Mouse (Mus musculus) left cerebral cortex, adult 2 months (tissue): ENCODE measurements around the gene Ankrd6. TPM values are rescaled to one million over a fixed set of nuclear protein-coding genes. Genes with fewer than 3 reads are reported as not detected.
"Not testable (repeated sequence)": the region's sequence is repeated elsewhere in the genome, so short reads cannot be mapped to it uniquely, and the experiment has no call there.

Experiments used
- DNase-seq, 2 experiments: peaks; one replicate each; pipeline ENCODE4 v3.0.0; 2021 to 2022; ENCODE audit warnings: low spot score in 2 of 2, mixed read lengths in 1 of 2; ENCODE audit errors: extremely low spot score in 1 of 2
- H3K27ac ChIP-seq: fragments of 200-600 bp; 2 replicates; pipeline ENCODE4 v1.8.1; 2022
- H3K4me3 ChIP-seq: fragments of 200-600 bp; 2 replicates; pipeline ENCODE4 v1.8.1; 2022
- CTCF ChIP-seq: fragments of 200-600 bp; IDR thresholded peaks from 2 replicates; pipeline ENCODE4 v1.8.1; 2022; ENCODE audit warnings: antibody characterized with exemption, mild to moderate bottlenecking, moderate library complexity
- intact Hi-C: fragments of 180-260 bp; cut with DNase I; formaldehyde crosslinking; loops from one replicate; pipeline ENCODE4 v1.15.1; 2025
- total RNA-seq, 2 experiments: library from RNA; stranded (reverse); gene quantifications; 2 replicates each; pipeline ENCODE4 v1.2.3; 2021

Ankrd6 gene
- total RNA-seq, 2 experiments from 2014 or later = 51.6 to 54.5 TPM

GRCm38 (mm10) chr4:32983176-32984155 lies 32.8 kb upstream of the Ankrd6 start:
- no peak; the same call in 1 of the 2 replicates for TF ChIP-seq CTCF
- Histone ChIP-seq H3K27ac (peak overlapping the region; percentile 92), H3K4me3 (peak overlapping the region; percentile 73)
- intact Hi-C loops = loop anchor here (2.0 kb wide), 1 partner anchor 47 kb away; the partner anchor contains the start of gene Ube2j1
- DNase-seq = peak; percentile 66 to 68

GRCm38 (mm10) chr4:32982716-32983175 lies 32.1 kb upstream of the Ankrd6 start, which contains the start of gene Rragd:
TSS of gene Rragd (plus strand) at chr4:32983037.
- Histone ChIP-seq H3K27ac (peak within 1 kb of the TSS; percentile 92), H3K4me3 (peak within 1 kb of the TSS; percentile 73)
- peak; percentile 40 to 42 for DNase-seq
- no peak for TF ChIP-seq CTCF
- intact Hi-C loops = no loop called here

- TF ChIP-seq CTCF = no peak
- peak; percentile 25 to 31 for DNase-seq
- Histone ChIP-seq H3K4me3 (peak overlapping the region; percentile 73), H3K27ac (peak overlapping the region; percentile 92)
- intact Hi-C loops = no loop called here
Measured at GRCm38 (mm10) chr4:32982041-32982715, 31.5 kb upstream of the Ankrd6 start.

- intact Hi-C loops = no loop called here
- TF ChIP-seq CTCF = no peak
- no peak overlapping the region for H3K4me3 ChIP-seq
Measured at GRCm38 (mm10) chr4:32981617-32982016, 31.0 kb upstream of the Ankrd6 start.

GRCm38 (mm10) chr4:32980061-32980460 lies 29.4 kb upstream of the Ankrd6 start:
- no peak overlapping the region for H3K4me3 ChIP-seq
- TF ChIP-seq CTCF = no peak
- intact Hi-C loops = no loop called here
- no peak overlapping the region for H3K27ac ChIP-seq
- DNase-seq = no peak

More at GRCm38 (mm10) chr4:32981617-32982016, 31.0 kb upstream of the Ankrd6 start:
- no peak for DNase-seq
- no peak overlapping the region for H3K27ac ChIP-seq

- DNase-seq = no peak
- intact Hi-C loops = no loop called here
- H3K27ac ChIP-seq = no peak overlapping the region
- no peak overlapping the region for H3K4me3 ChIP-seq
- no peak for TF ChIP-seq CTCF
Measured at GRCm38 (mm10) chr4:32977331-32977730, 26.7 kb upstream of the Ankrd6 start.

GRCm38 (mm10) chr4:32964619-32965018 lies 14.0 kb upstream of the Ankrd6 start:
- H3K27ac ChIP-seq, DNase-seq, H3K4me3 ChIP-seq, intact Hi-C loops: not testable (repeated sequence)

GRCm38 (mm10) chr4:32961394-32961793 lies 10.8 kb upstream of the Ankrd6 start:
- intact Hi-C loops = no loop called here
- Histone ChIP-seq H3K27ac (no peak overlapping the region), H3K4me3 (no peak overlapping the region)
- no peak for TF ChIP-seq CTCF
- DNase-seq = no peak

- Histone ChIP-seq H3K4me3 (no peak overlapping the region), H3K27ac (no peak overlapping the region)
- intact Hi-C loops = no loop called here
- DNase-seq = no peak
- TF ChIP-seq CTCF = no peak
Measured at GRCm38 (mm10) chr4:32956423-32956822, 5.8 kb upstream of the Ankrd6 start.

GRCm38 (mm10) chr4:32952681-32953080 lies 2.0 kb upstream of the Ankrd6 start:
- intact Hi-C loops = loop anchor here (2.0 to 5.0 kb wide), 4 partner anchors 64 to 205 kb away; partner anchors contain the start of gene Lyrm2
- Histone ChIP-seq H3K4me3 (no peak overlapping the region), H3K27ac (no peak overlapping the region)
- TF ChIP-seq CTCF = no peak
- no peak for DNase-seq

- no peak overlapping the region for H3K27ac ChIP-seq
- no peak for TF ChIP-seq CTCF
- DNase-seq = no peak
- intact Hi-C loops = loop anchor here (2.0 to 5.0 kb wide), 4 partner anchors 90 to 204 kb away; partner anchors contain the start of gene Lyrm2
- peak overlapping the region; percentile 80 for H3K4me3 ChIP-seq
Measured at GRCm38 (mm10) chr4:32951035-32951940, 647 bp upstream of the Ankrd6 start.
